Mouse (Mus musculus) kidney, adult 2 months (tissue): Measurements from ENCODE around the gene Acsm3.

Source experiments
- CTCF ChIP-seq: fragments of 200-500 bp; conservative IDR thresholded peaks from 2 replicates; pipeline ENCODE4 v1.5.1; 2011; ENCODE audit warnings: low read depth, mild to moderate bottlenecking, control low read depth, low read length, moderate library complexity, mixed read lengths; ENCODE audit not compliant: insufficient read depth, insufficient read length
- POLR2A ChIP-seq: fragments of 200-500 bp; IDR thresholded peaks from one replicate; pipeline ENCODE4 v1.6.1; 2011; ENCODE audit warnings: low read depth, low read length, control low read depth

DNA sequence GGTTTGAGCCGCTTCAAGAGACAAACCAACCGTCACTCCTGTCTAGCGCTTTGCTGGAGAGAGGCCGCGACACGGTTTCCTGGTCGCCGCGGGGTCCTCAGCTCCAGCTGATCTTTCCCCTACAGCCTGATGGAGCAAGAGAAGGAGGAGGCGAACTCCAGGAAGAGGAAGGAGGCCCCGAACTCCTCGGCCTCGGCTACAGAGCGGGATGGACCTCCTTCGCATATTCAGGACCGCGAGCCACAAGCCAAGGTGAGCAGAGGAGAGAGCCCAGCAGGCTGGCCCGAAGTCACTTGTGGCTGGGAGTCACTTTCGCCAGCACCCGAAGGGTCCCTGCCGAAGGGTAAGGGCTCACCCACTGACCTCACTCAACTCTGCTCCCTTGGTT, 33.5 kb downstream of the Acsm3 start:
- TF ChIP-seq CTCF (no peak), POLR2A (no peak)
